Mouse (Mus musculus) thymus, adult 2 months (tissue): ENCODE results near the gene Dcun1d3. TPM values are rescaled to one million over a fixed set of nuclear protein-coding genes. Genes with fewer than 3 reads are reported as not detected.

ENCODE experiments used
- DNase-seq: peaks from one replicate; pipeline ENCODE4 v3.0.0; 2021
- H3K27ac ChIP-seq: fragments of 200-500 bp; 2 replicates; pipeline ENCODE4 v1.5.1; 2012; ENCODE audit warnings: low read length, control low read depth; ENCODE audit not compliant: control insufficient read depth, insufficient read depth
- H3K27me3 ChIP-seq: fragments of 200-500 bp; 2 replicates; pipeline ENCODE4 v1.6.1; 2012; ENCODE audit warnings: mild to moderate bottlenecking, low read length, moderate library complexity, mixed read lengths; ENCODE audit not compliant: control insufficient read depth, insufficient read depth
- H3K36me3 ChIP-seq: fragments of 200-500 bp; 2 replicates; pipeline ENCODE4 v1.6.1; 2012; ENCODE audit warnings: mild to moderate bottlenecking, low read length, moderate library complexity; ENCODE audit not compliant: control insufficient read depth, insufficient read depth
- H3K4me1 ChIP-seq: fragments of 200-500 bp; replicated peaks from 2 replicates; pipeline ENCODE4 v1.6.1; 2012; ENCODE audit warnings: low read length; ENCODE audit not compliant: control insufficient read depth, insufficient read depth
- H3K4me3 ChIP-seq: fragments of 200-500 bp; 2 replicates; pipeline ENCODE4 v1.5.1; 2012; ENCODE audit warnings: mild to moderate bottlenecking, low read length, control low read depth, moderate library complexity; ENCODE audit not compliant: control insufficient read depth, insufficient read depth
- CTCF ChIP-seq: fragments of 200-500 bp; IDR thresholded peaks from 2 replicates; pipeline ENCODE4 v1.5.1; 2012; ENCODE audit warnings: mild to moderate bottlenecking, control low read depth, low read length, moderate library complexity, borderline replicate concordance; ENCODE audit not compliant: control insufficient read depth, poor library complexity, insufficient read depth; ENCODE audit errors: extremely low read depth
- POLR2A ChIP-seq: fragments of 200-500 bp; IDR thresholded peaks from 2 replicates; pipeline ENCODE4 v1.6.1; 2012; ENCODE audit warnings: mild to moderate bottlenecking, low read length, control low read depth, moderate library complexity; ENCODE audit not compliant: control insufficient read depth, poor library complexity, insufficient read depth; ENCODE audit errors: extremely low read depth
- WGBS: fragments of 180-500 bp; shearing (Covaris S2); methylation state at CpG from one replicate; pipeline ENCODE4 v1.1.7; 2018; 5-methylcytosine and 5-hydroxymethylcytosine counted together
- polyA plus RNA-seq: library from polyadenylated mRNA; depleted of rRNA; stranded (reverse); fragments of >200 nt; gene quantifications from 2 replicates; pipeline ENCODE4 v1.2.3, GENCODE M21; 2012; rRNA removed

The Dcun1d3 gene
- polyA plus RNA-seq: 4.6 and 4.9 TPM in 2 replicates

DNA sequence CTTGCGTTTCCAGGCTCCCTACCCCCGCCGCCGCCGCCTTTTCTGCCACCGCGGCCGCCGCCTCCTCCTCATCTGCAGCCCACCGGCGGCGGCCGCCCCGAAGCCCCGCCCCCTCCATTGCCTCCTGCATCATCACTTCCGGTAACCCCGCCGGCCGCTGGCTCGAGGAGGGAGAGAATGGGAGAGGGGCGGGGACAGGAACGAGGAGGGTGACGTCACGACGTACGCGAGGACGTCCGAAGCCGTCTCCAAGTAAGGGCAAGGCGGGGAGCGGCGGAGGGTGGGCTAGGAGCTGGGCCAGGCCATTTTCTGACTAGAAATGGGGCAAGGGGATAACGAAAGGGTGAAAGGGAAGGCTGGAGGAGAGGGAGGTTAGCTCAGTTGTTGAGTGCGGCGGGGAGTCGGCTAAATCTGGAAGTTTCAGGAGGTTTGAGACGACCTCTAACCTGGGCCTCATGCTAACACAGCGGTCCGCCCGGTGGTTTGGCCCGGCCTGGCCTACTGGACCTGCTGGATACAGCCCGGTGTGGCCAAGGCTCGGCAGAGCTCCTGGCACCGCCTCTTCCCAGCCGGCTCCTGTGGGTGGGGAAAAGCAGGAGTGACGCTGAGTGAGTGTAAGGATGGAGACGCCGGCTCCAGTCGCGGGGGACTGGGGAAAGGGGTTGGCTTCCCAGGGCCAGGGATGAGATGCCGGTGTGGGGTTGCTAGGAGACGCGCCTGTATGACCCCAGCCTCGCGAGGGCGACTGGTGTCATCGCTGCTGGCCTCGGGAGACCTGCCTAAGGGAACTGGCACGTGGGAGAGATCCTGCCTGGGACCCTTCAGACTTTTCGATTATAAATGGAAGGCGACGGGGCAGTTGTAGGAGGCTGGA, at the start of gene Dcun1d3, which contains the start of gene Lyrm1:
Dcun1d3 (minus strand) TSS at position 660 of the 874 bp plus-strand sequence.
Lyrm1 (plus strand) TSS at position 223 of the 874 bp plus-strand sequence.
- Histone ChIP-seq H3K4me3 (peak within 1 kb of the TSS; percentile 72), H3K36me3 (no peaks in the 10 kb centered on the region), H3K27me3 (no peaks in the 10 kb centered on the region), H3K27ac (peak within 1 kb of the TSS; percentile 19; the same call in 1 of the 2 replicates), H3K4me1 (peaks cover 7% of the 10 kb centered on the region)
- WGBS: under 1% methylated on average over 63 of the region's 63 CpGs
- DNase-seq: peak; percentile 98
- TF ChIP-seq CTCF (peak; percentile 49; the same call in 1 of the 2 replicates), POLR2A (peak; percentile 76)

GRCm38 (mm10) chr7:119941569-119941968, 45.5 kb upstream of the Dcun1d3 start:
- WGBS: 70% methylated on average over 2 of the region's 2 CpGs
- Histone ChIP-seq H3K4me1 (no peaks in the 10 kb centered on the region), H3K27ac (no peak overlapping the region), H3K4me3 (no peak overlapping the region), H3K27me3 (no peaks in the 10 kb centered on the region), H3K36me3 (no peaks in the 10 kb centered on the region)
- TF ChIP-seq POLR2A: no peak
- TF ChIP-seq CTCF: no peak
- no peak for DNase-seq

DNA sequence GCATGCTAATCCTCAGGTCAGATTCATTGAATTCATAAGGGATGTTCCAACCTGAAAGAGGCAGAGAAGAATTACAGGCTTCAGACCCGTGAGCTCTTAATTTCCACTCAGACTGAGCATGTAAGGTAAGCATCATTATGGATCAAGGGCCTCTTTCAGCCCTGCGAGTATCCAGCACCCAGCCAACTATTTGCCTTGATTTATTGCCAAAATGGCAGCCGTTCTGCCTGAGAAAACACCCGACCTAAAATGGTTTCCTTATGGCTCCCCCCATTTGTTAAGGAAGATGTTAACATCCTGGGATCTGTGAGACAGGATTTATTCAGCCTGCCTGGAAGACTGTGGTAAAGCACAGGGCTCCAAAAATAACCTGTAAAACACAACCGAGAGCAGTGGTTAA, 40.9 kb upstream of the Dcun1d3 start:
- TF ChIP-seq CTCF (no peak), POLR2A (no peak)
- Histone ChIP-seq H3K27ac (no peak overlapping the region), H3K27me3 (no peaks in the 10 kb centered on the region), H3K4me3 (no peak overlapping the region), H3K36me3 (no peaks in the 10 kb centered on the region), H3K4me1 (no peaks in the 10 kb centered on the region)
- WGBS: 73% methylated on average over 5 of the region's 5 CpGs
- DNase-seq: no peak

GRCm38 (mm10) chr7:119936321-119936720, 40.2 kb upstream of the Dcun1d3 start:
- Histone ChIP-seq H3K4me3 (no peak overlapping the region), H3K27me3 (no peaks in the 10 kb centered on the region), H3K4me1 (no peaks in the 10 kb centered on the region), H3K27ac (no peak overlapping the region), H3K36me3 (no peaks in the 10 kb centered on the region)
- DNase-seq: no peak
- TF ChIP-seq CTCF: no peak
- no peak for TF ChIP-seq POLR2A

GRCm38 (mm10) chr7:119928783-119929440, 32.8 kb upstream of the Dcun1d3 start:
- H3K4me1 ChIP-seq: no peaks in the 10 kb centered on the region
- H3K36me3 ChIP-seq: no peaks in the 10 kb centered on the region
- H3K4me3 ChIP-seq: no peak overlapping the region
- H3K27me3 ChIP-seq: no peaks in the 10 kb centered on the region
- no peak overlapping the region for H3K27ac ChIP-seq
- no peak for DNase-seq
- WGBS: 64% methylated on average over 2 of the region's 2 CpGs
- no peak for TF ChIP-seq CTCF
- no peak for TF ChIP-seq POLR2A

DNA sequence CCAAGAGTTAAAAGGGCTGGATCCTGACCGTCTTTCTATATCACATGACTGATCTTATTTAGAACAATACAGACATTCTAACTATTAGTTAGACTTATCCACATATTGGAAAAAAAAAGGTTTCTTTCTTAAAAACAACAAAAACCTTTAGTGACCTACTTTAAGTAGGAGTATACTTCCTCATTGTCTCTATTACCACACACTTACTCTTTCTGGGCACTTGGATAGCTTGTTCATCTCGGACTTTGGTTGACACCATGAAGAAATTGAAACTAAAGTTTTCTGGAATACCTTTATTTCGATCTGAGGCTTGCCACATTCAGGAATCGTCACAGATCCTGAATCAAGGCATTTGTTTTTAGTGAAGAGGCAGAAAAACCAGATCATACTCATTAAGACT, 25.0 kb upstream of the Dcun1d3 start:
- no peak overlapping the region for H3K4me3 ChIP-seq
- no peaks in the 10 kb centered on the region for H3K27me3 ChIP-seq
- TF ChIP-seq POLR2A: no peak
- TF ChIP-seq CTCF: no peak
- no peaks in the 10 kb centered on the region for H3K4me1 ChIP-seq
- WGBS: 84% methylated on average over 4 of the region's 4 CpGs
- DNase-seq: no peak
- H3K27ac ChIP-seq: no peak overlapping the region
- no peaks in the 10 kb centered on the region for H3K36me3 ChIP-seq
